Mouse (Mus musculus) liver, adult 2 months (tissue): Measurements from ENCODE around the gene Dus2. TPM values are rescaled to one million over a fixed set of nuclear protein-coding genes. Genes with fewer than 3 reads are reported as not detected.
A peak's percentile ranks its signal among the peaks of the same experiment; 100 is the strongest.
"Not testable (repeated sequence)": the region's sequence is repeated elsewhere in the genome, so short reads cannot be mapped to it uniquely, and the experiment has no call there.

Source experiments
- DNase-seq: peaks from one replicate; pipeline ENCODE4 v3.0.0-alpha.2; 2011; ENCODE audit warnings: low read depth, low spot score; ENCODE audit errors: extremely low read depth
- H3K27ac ChIP-seq: fragments of 200-500 bp; replicated peaks from 2 replicates; pipeline ENCODE4 v1.5.1; 2012; ENCODE audit warnings: low read depth, mild to moderate bottlenecking, control low read depth, inconsistent platforms, low read length; ENCODE audit not compliant: insufficient read depth
- H3K27me3 ChIP-seq: fragments of 200-500 bp; 2 replicates; pipeline ENCODE4 v1.6.1; 2012; ENCODE audit warnings: mild to moderate bottlenecking, moderate library complexity, low read length, inconsistent platforms; ENCODE audit not compliant: control insufficient read depth, insufficient read depth
- H3K36me3 ChIP-seq: fragments of 200-500 bp; 2 replicates; pipeline ENCODE4 v1.6.1; 2012; ENCODE audit warnings: low read length, inconsistent platforms; ENCODE audit not compliant: control insufficient read depth, insufficient read depth
- H3K4me1 ChIP-seq: fragments of 200-500 bp; 2 replicates; pipeline ENCODE4 v1.6.1; 2011; ENCODE audit warnings: low read length; ENCODE audit not compliant: control insufficient read depth, insufficient read depth
- H3K4me3 ChIP-seq: fragments of 200-500 bp; 2 replicates; pipeline ENCODE4 v1.5.1; 2011; ENCODE audit warnings: low read depth, mild to moderate bottlenecking, control low read depth, low read length, moderate library complexity; ENCODE audit not compliant: insufficient read depth
- H3K79me2 ChIP-seq: fragments of 200-500 bp; 2 replicates; pipeline ENCODE4 v1.6.1; 2012; ENCODE audit warnings: inconsistent platforms, mild to moderate bottlenecking, low read length, moderate library complexity; ENCODE audit not compliant: control insufficient read depth, insufficient read depth
- H3K9ac ChIP-seq: fragments of 200-500 bp; 2 replicates; pipeline ENCODE4 v1.6.1; 2012; ENCODE audit warnings: low read depth, mild to moderate bottlenecking, control low read depth, inconsistent platforms, low read length
- CTCF ChIP-seq: fragments of 200-500 bp; IDR thresholded peaks from 2 replicates; pipeline ENCODE4 v1.5.1; 2011; ENCODE audit warnings: low read depth, low read length, control low read depth
- POLR2A ChIP-seq: fragments of 200-500 bp; IDR thresholded peaks from 2 replicates; pipeline ENCODE4 v1.6.1; 2011; ENCODE audit warnings: low read length, control low read depth; ENCODE audit not compliant: insufficient read depth; ENCODE audit errors: extremely low read depth
- WGBS: fragments of 180-500 bp; shearing (Covaris S2); methylation state at CpG from one replicate; pipeline ENCODE4 v1.1.7; 2018; 5-methylcytosine and 5-hydroxymethylcytosine counted together
- polyA plus RNA-seq: library from polyadenylated mRNA; depleted of rRNA; stranded (reverse); fragments of >200 nt; gene quantifications from 2 replicates; pipeline ENCODE4 v1.2.3, GENCODE M21; 2012
- total RNA-seq: library from RNA; depleted of rRNA; stranded (reverse); fragments of >200 nt; gene quantifications from 2 replicates; pipeline ENCODE4 v1.2.3, GENCODE M21; 2014

The Dus2 gene
- total and polyA plus RNA-seq, 2 experiments = 6.8 to 7.1 TPM

DNA sequence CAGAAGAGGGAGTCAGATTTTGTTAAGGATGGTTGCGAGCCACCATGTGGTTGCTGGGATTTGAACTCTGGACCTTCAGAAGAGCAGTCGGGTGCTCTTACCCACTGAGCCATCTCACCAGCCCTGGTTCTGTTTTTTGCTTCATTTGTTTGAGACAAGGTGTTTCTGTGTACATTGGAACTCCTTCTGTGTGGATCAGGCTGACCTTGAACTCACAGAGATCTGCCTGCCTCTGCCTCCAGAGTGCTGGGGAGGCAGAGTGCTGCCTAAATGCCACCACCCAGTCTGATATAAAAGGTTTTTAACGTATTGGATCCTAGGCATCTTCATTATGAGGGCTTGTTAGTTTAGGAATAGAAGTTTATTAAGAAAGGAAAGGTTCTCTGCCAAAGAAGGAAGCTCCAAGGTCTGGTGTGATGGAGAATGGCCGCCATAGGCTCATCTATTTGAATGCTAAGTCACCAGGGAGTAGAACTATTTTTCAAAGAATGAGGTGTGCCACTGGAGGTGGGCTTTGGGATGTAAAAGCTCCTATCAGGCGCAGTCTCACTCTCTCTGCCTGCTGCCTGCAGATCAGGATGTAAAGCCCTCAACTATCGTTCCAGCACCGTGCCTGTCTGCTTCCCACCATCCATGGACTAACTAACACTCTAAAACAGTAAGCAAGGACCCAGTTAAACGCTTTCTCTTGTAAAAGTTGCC lies 20.0 kb upstream of the Dus2 start:
- H3K9ac ChIP-seq = no peak overlapping the region
- no peaks in the 10 kb centered on the region for H3K79me2 ChIP-seq
- no peaks in the 10 kb centered on the region for H3K36me3 ChIP-seq
- 85% methylated on average over 8 of the region's 8 CpGs for WGBS
- DNase-seq = no peak
- H3K27me3 ChIP-seq = no peaks in the 10 kb centered on the region
- H3K4me1 ChIP-seq = peaks cover 3% of the 10 kb centered on the region
- TF ChIP-seq CTCF = no peak
- TF ChIP-seq POLR2A = no peak
- H3K4me3 ChIP-seq = no peak overlapping the region
- H3K27ac ChIP-seq = no peak overlapping the region

DNA sequence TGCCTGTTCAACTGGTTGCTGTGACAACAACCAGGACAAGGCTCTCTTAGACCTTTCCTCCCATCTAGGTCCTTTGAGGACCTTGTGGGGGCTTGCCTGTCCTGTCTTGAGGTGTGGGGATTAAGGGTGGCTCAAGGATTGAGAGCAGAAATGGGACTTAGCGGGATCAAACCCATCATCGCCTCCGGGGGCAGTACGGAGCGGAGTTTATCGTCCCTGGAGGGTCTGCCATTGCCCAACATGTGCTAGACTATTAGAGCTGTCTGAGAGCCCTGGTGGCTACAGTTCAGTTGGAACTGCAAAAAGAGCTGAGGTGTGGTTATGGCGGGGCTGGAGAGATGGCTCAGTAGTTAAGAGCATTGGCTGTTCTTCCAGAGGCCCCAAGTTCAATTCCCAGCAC lies 15.8 kb upstream of the Dus2 start:
- DNase-seq = no peak
- 88% methylated on average over 7 of the region's 7 CpGs for WGBS
- TF ChIP-seq POLR2A (no peak), CTCF (no peak)

DNA sequence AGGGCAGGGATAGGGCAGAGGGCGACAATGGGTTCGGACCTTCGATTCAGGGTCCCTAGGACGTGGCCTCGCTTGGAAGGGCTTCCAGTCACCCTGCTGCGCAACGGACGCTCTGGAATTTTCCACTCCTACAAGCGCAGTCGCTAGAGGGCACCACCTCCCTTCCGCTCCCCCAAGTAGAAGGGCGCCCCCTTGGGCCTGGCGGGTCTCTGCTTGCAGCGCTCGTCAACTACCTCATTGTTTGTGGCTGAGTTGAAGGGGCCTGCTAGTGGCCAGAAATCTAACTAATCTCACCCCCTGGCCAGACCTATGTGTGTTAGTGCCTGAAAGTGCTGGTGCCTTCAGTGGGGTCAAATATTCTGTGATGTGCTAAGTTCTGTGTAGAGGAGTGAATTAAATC lies 11.8 kb upstream of the Dus2 start, which contains the start of gene Dpep3:
Gene Dpep3, minus strand, starts transcription at position 105 of the 400 bp plus-strand sequence.
- WGBS = 92% methylated on average over 15 of the region's 15 CpGs
- no peak for DNase-seq

More for the DNA sequence above, 15.8 kb upstream of the Dus2 start:
- Histone ChIP-seq H3K27me3 (no peaks in the 10 kb centered on the region), H3K27ac (no peak overlapping the region), H3K9ac (no peak overlapping the region), H3K4me3 (no peak overlapping the region), H3K36me3 (no peaks in the 10 kb centered on the region), H3K79me2 (no peaks in the 10 kb centered on the region), H3K4me1 (no peaks in the 10 kb centered on the region)

DNA sequence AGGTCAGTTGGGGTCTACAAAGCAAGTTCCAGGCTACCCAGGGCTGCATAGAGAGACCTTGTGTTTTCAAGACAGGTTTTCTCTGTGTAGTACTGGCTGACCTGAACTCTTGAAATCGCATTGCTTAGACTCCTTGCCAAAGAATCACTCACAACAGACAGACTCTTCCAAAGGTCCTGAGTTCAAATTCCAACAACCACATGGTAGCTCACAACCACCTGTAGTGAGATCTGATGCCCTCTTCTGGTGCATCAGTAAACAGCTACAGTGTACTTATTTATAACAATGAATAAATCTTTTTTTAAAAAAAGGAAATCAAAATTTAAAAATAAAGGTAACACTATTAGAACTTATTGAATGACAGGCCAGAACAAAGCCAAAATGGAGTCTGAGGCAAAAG lies 10.0 kb upstream of the Dus2 start:
- H3K27me3 ChIP-seq = no peaks in the 10 kb centered on the region
- H3K36me3 ChIP-seq = no peaks in the 10 kb centered on the region
- no peaks in the 10 kb centered on the region for H3K4me1 ChIP-seq
- TF ChIP-seq POLR2A (no peak), CTCF (no peak)
- peak; percentile 67 for DNase-seq
- no peak overlapping the region for H3K27ac ChIP-seq
- H3K9ac ChIP-seq = no peak overlapping the region
- no peaks in the 10 kb centered on the region for H3K79me2 ChIP-seq
- H3K4me3 ChIP-seq = no peak overlapping the region
- WGBS = 27% methylated on average over 1 of the region's 1 CpGs

More for the DNA sequence above, 11.8 kb upstream of the Dus2 start, which contains the start of gene Dpep3:
- TF ChIP-seq CTCF = no peak
- TF ChIP-seq POLR2A = no peak
- H3K79me2 ChIP-seq = no peaks in the 10 kb centered on the region
- H3K9ac ChIP-seq = no peak within 1 kb of the TSS
- H3K36me3 ChIP-seq = no peaks in the 10 kb centered on the region
- no peaks in the 10 kb centered on the region for H3K4me1 ChIP-seq
- H3K27ac ChIP-seq = no peak within 1 kb of the TSS
- H3K4me3 ChIP-seq = no peak within 1 kb of the TSS
- no peaks in the 10 kb centered on the region for H3K27me3 ChIP-seq

DNA sequence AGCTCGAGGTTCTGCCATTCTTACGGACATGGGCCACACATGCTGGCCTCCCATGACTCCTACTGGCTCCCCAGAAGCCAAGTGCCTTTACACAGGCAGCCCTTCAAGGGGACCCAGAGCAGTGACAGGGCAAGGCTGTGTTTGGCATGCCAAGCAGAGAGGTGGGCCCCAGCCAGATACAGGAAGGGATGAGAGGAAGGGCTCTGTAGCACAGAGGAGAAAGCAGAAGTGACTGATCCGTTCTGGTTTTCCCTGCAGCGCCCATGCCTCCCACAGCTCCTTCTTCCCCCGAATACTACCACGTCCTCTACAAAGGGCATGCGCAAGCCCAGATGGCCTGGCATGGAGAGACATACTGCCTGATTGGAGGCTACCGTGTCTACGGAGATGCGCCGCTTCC lies 7.7 kb upstream of the Dus2 start:
- not testable (repeated sequence) for H3K36me3 ChIP-seq, H3K4me1 ChIP-seq, H3K27ac ChIP-seq, H3K27me3 ChIP-seq, H3K4me3 ChIP-seq, H3K79me2 ChIP-seq, DNase-seq, H3K9ac ChIP-seq
- WGBS = 79% methylated on average over 11 of the region's 11 CpGs

- TF ChIP-seq CTCF (no peak), POLR2A (no peak)
- Histone ChIP-seq H3K27ac (no peak overlapping the region), H3K4me3 (no peak overlapping the region), H3K36me3 (no peaks in the 10 kb centered on the region), H3K4me1 (peaks cover 7% of the 10 kb centered on the region), H3K9ac (no peak overlapping the region), H3K27me3 (no peaks in the 10 kb centered on the region), H3K79me2 (no peaks in the 10 kb centered on the region)
- 85% methylated on average over 11 of the region's 11 CpGs for WGBS
- no peak for DNase-seq
Observed at GRCm38 (mm10) chr8:105988546-105988945, 2.6 kb upstream of the Dus2 start.
